Mouse (Mus musculus) CD4-positive helper T cell, adult 2 months (primary cell): ENCODE measurements around the gene Rabepk.
"Not testable (repeated sequence)": the region's sequence is repeated elsewhere in the genome, so short reads cannot be mapped to it uniquely, and the experiment has no call there.

Source experiments
- DNase-seq: peaks from one replicate; pipeline ENCODE4 v3.0.0-alpha.2; 2012; ENCODE audit warnings: low read depth, missing footprints, low spot score

The Rabepk gene

GRCm38 (mm10) chr2:34762872-34763271 lies 36.8 kb downstream of the Rabepk start:
- peak; percentile 29 for DNase-seq

DNA sequence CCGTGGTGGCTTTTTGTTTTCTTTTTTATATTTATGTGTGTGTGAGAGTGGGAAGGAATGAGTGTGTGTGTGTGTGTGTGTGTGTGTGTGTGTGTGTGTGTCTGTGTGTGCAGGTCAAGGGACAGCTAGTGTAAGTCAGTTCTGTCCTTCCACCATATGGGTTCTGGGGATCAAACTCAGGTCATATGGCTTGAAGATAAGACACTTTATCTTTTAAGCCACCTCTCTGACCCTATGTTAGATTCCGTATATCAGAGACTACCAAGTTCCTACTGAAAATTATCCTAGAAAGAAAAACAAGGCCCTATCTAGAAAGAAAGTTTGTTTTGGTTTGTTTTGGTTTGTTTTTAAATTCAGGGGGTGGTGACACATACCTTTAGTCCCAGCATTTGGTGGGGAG lies 37.5 kb downstream of the Rabepk start:
- DNase-seq, result no peak

DNA sequence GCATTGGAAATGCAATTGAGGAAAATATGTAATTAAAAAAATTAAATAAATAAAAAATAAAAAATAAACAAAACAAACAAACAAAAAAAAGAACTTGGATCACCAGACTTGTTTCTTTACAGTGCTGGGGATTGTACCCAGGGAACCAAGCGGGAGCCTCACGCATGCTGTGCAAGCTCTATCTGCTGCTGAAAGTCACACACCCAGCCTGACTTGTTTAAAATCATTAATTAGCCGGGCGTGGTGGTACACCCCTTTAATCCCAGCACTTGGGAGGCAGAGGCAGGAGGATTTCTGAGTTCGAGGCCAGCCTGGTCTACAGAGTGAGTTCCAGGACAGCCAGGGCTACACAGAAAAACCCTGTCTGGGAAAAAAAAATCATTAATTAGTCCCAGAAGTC lies 38.4 kb downstream of the Rabepk start:
- not testable (repeated sequence) for DNase-seq

GRCm38 (mm10) chr2:34757341-34757740 lies 42.4 kb downstream of the Rabepk start:
- DNase-seq, result no peak

GRCm38 (mm10) chr2:34754551-34755358 lies 45.0 kb downstream of the Rabepk start, which contains the start of gene Gapvd1:
Gene Gapvd1 (minus strand): TSS chr2:34755232.
- DNase-seq, result peak; percentile 39

DNA sequence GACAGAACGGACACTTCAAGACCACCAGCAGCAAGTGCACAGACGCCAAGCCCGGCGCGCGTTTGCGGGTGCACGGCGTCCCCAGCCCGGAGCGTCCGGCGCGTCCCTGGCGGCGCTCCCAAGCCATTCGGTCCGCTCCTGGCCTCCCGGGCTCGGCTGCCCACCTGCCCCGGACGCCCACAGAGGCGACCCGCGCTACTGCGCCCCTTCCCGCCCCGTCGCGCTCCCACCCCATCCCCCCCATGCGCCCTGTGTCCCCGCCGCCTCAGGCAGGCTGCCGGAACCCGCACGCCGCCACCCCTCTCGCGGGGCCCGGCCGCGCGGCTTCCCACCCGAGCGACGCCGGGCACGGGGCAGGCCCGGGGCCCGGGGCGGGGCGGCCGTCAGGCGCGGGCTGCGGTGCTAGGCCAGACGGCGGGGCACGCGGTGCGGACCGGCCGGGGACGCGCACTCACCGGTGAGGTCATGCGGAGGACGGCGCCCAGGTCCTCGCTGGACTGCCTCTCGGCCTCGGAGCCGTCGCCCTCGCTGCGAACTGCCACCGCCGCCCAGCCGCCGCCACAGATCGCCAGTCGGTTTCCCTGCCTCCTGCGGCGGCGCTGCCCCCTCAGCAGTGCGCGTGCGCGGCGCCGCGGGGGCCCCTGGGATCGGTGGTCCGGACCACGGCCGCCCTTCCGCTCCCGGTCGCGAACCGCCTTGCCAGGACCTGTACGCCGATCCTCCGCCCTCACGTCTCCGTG lies 45.7 kb downstream of the Rabepk start:
- peak; percentile 89 for DNase-seq

DNA sequence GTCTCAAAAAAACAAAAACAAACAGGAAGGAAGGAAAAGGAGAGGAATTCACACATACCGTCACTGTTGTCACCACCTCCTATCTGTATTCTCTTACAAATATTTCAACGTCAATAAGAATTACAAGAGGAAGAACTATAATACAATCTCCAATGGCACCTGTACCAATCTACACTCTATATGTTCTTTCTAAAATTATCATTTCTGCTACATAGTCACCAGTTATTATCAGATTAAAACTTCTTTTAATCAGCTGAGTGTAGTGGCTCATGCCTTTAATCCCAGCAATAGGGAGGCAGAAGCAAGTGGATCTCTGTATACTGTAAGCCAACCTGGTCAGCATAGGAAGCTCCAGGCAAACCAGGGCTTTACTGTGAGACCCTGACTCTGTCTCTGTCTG lies 49.5 kb downstream of the Rabepk start:
- no peak for DNase-seq

DNA sequence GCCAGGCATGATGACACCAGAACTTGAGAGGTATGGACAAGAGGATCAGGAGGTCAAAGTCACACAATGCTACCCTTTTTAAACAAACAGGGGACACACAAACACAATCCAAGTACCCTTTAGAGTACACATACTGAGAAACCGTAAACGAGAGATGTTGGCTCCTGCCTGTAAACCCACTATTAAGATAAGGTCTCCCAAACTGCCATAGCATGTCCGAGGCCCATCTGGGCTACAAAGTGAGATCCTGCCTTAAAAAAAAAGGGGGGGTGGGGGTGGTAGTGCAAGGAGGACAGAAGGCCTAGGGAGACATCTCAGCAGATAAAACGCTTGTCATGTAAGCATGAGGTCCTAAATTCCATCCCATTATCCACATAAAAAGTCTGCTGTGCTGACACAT lies 51.2 kb downstream of the Rabepk start:
- DNase-seq, result no peak

- peak; percentile 25 for DNase-seq
Measured at GRCm38 (mm10) chr2:34745673-34746072, 54.0 kb downstream of the Rabepk start.

- DNase-seq, result peak; percentile 47
Measured at GRCm38 (mm10) chr2:34744476-34744875, 55.2 kb downstream of the Rabepk start.

DNA sequence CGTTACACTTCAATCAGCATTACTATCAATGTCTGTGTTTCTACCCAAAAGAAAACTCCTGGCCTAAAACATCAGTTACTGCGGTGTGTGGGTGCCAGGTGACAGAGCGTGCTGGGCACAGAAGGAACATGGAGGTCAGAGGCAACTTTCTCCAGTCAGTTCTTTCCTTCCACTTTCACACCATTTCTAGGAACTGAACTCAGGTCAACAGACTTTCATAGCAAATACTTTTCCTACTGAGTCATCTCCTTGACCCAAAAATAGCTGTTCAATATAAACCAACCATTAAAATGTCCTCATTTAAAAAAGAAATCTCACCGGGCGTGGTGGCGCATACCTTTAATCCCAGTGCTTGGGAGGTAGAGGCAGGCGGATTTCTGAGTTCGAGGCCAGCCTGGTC lies 57.0 kb downstream of the Rabepk start:
- DNase-seq, result no peak

DNA sequence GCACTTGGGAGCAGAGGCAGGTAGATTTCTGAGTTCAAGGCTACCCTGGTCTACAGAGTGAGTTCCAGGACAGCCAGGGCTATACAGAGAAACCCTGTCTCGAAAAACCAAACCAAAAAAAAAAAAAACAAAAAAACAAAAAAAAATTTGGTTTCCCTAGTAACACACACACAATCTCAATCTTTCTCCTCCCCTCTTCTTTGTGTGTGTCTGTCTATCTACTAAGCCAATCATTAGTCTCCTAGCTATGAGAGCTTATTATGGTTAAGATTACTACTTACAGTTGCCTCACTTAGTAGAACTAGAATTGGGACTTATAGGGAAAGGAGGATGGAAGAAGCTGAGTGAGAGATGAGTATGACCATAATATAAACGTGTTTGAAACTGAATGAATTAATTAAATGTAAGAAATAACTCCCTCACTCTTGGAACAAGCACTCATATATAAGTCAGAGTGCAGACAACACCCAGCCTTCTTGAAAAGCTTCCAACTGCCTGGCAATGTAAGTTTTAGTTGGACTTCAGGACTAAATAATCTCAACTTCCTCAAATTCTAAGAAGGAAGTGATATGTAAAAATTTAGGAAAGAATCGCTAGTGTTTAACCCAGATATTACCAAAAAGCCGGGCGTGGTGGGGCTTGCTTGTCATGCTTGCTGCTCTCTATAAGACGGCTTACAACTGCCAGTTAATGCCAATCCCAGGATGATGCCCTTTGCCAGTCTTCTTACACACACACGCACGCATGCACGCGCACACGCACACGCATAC lies 58.1 kb downstream of the Rabepk start:
- DNase-seq, result no peak

- DNase-seq, result no peak
Measured at GRCm38 (mm10) chr2:34739684-34740391, 59.9 kb downstream of the Rabepk start.

DNA sequence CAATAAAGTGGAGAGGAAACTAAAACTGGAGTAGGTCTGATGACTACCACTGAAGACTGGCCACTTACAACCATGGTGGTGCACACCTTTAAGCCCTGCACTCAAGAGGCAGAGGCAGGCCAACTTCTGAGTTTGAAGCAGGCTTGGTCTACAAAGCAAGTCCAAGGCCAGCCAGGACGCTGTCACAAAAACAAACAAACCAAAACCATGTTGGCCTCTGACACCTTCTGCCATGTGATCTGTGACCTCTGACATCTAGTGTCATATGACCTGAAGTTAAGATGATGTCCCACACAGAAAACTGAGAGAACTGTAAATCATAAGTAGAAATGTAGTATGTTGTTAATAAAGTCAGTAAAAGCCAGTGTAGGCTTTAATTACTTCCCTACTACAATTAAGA lies 61.8 kb downstream of the Rabepk start:
- DNase-seq, result no peak

DNA sequence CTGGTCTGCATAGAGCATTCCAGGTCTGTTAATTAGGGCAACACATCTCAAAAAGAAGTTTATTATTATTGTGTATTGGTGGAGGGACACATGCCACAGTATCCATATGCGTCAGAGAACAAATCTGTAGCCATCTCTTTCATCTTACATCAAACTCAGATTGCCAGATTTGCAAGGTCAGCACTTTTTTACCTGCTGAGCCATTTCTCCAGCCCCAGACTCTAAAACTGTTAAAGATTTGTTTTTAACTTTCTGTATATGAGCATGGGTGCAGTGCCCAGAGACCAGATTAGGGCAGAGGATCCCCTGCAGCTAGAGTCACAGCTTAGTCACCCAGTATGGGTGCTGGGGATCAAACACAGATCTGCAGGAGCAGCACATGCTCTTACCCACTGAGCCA lies 63.1 kb downstream of the Rabepk start:
- DNase-seq, result no peak
